Mouse (Mus musculus) midbrain, postnatal 0 days (tissue): ENCODE measurements around the gene Rap2c. TPM values are rescaled to one million over a fixed set of nuclear protein-coding genes. Genes with fewer than 3 reads are reported as not detected.

ENCODE experiments used
- ATAC-seq: fragments of 200-750 bp; cut with Nextera tagmentation; 2 replicates; pipeline ENCODE4 v1.8.0; 2017; ENCODE audit warnings: moderate number of reproducible peaks, mild to moderate bottlenecking, moderate TSS enrichment, moderate library complexity; ENCODE audit not compliant: low FRiP score
- DNase-seq: peaks from one replicate; pipeline ENCODE4 v3.0.0-alpha.2; 2015; ENCODE audit warnings: low spot score
- H3K27ac ChIP-seq: fragments of 300-500 bp; sonication (generic); 2 replicates; pipeline ENCODE4 v1.5.1; 2014; ENCODE audit warnings: low read depth, mild to moderate bottlenecking, low read length, mixed read lengths
- H3K27me3 ChIP-seq: fragments of 300-500 bp; sonication (generic); 2 replicates; pipeline ENCODE4 v1.6.1; 2014; ENCODE audit warnings: low read length, control low read depth, mixed read lengths; ENCODE audit not compliant: insufficient read depth
- H3K36me3 ChIP-seq: fragments of 300-500 bp; sonication (generic); 2 replicates; pipeline ENCODE4 v1.6.1; 2014; ENCODE audit warnings: low read length, control low read depth, mixed read lengths; ENCODE audit not compliant: insufficient read depth
- H3K4me1 ChIP-seq: fragments of 300-500 bp; sonication (generic); 2 replicates; pipeline ENCODE4 v1.6.1; 2014; ENCODE audit warnings: mild to moderate bottlenecking, control low read depth, antibody characterized with exemption, low read length, mixed read lengths; ENCODE audit not compliant: insufficient read depth
- H3K4me2 ChIP-seq: fragments of 300-500 bp; sonication (generic); 2 replicates; pipeline ENCODE4 v1.6.1; 2014; ENCODE audit warnings: low read depth, mild to moderate bottlenecking, low read length, mixed read lengths; ENCODE audit not compliant: poor library complexity, severe bottlenecking
- H3K4me3 ChIP-seq: fragments of 300-500 bp; sonication (generic); 2 replicates; pipeline ENCODE4 v1.5.1; 2014; ENCODE audit warnings: low read depth, mild to moderate bottlenecking, low read length, moderate library complexity
- H3K9ac ChIP-seq: fragments of 300-500 bp; sonication (generic); replicated peaks from 2 replicates; pipeline ENCODE4 v1.6.1; 2014; ENCODE audit warnings: mild to moderate bottlenecking, low read length, moderate library complexity, mixed read lengths; ENCODE audit not compliant: poor library complexity, severe bottlenecking
- H3K9me3 ChIP-seq: fragments of 300-500 bp; sonication (generic); 2 replicates; pipeline ENCODE4 v1.6.1; 2016; ENCODE audit warnings: low read length, control low read depth
- CTCF ChIP-seq: IDR thresholded peaks from 2 replicates; pipeline ENCODE4 v1.5.1; 2016; ENCODE audit warnings: antibody characterized with exemption, mild to moderate bottlenecking
- WGBS: fragments of 180-500 bp; shearing (Covaris S2); extraction: QIAGEN DNeasy Blood & Tissue Kit; methylation state at CpG from one replicate; pipeline ENCODE4 v1.1.7; 2014; 5-methylcytosine and 5-hydroxymethylcytosine counted together
- polyA plus RNA-seq: library from polyadenylated mRNA; unstranded; fragments of >200 nt; fragmentation: Nextera tagmentation; extraction: Ambion mirVana; gene quantifications from 2 replicates; pipeline ENCODE4 v1.2.1, GENCODE M21; 2015
- total RNA-seq: library from RNA; depleted of rRNA; stranded (reverse); fragments of >200 nt; gene quantifications from 2 replicates; pipeline ENCODE4 v1.2.3, GENCODE M21; 2014

The Rap2c gene
- total and polyA plus RNA-seq, 2 experiments from 2014 or later = 10.0 to 20.9 TPM

DNA sequence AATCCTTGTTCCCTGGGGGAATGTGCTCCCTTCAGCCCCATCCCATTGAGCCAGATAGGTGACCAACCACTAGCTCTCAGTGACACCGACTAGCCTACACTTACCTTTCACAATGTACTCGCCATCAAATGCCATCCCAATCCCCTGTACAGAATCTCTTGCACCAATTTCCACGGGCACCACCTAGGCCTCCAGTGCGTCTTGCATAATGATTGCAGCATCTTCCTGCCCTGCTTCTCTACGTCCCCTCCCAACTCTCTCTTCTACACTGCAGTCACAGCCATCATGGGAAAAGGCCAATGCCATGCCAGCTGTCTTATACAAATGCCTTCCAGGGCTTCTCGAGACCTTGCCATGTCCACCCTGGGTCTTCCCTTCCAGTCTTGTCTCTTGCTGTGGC, 27.9 kb downstream of the Rap2c start:
- Histone ChIP-seq H3K27ac (no peak overlapping the region), H3K9me3 (no peaks in the 10 kb centered on the region), H3K4me2 (no peak overlapping the region), H3K4me1 (no peaks in the 10 kb centered on the region), H3K9ac (no peak overlapping the region), H3K36me3 (no peaks in the 10 kb centered on the region), H3K27me3 (no peaks in the 10 kb centered on the region), H3K4me3 (no peak overlapping the region)
- DNase-seq = no peak
- WGBS = 84% methylated on average over 6 of the region's 6 CpGs
- no peak for TF ChIP-seq CTCF
- ATAC-seq = no peak

DNA sequence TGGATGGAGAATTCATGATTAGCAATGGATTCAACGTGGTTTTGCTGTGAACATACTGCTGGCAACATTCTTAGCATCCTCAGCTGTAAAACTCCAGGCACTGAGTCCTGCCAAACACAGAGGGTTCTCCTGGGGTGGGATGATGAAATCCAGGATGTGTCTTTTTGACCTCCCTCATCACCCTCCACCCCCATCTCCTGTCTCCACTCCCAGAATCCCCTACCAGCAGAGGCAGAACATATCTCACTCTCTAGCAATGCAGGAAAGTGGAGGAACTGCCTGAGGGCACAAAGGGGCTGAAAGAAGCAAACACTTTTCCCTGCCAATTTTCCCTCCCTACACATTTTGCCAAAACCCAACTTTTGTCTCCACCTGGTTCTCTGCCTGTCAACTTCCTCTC, 29.2 kb downstream of the Rap2c start:
- no peak overlapping the region for H3K4me2 ChIP-seq
- no peak overlapping the region for H3K4me3 ChIP-seq
- H3K9ac ChIP-seq = no peak overlapping the region
- H3K27ac ChIP-seq = no peak overlapping the region
- WGBS = 63% methylated on average over 1 of the region's 1 CpGs
- H3K27me3 ChIP-seq = no peaks in the 10 kb centered on the region
- H3K9me3 ChIP-seq = no peaks in the 10 kb centered on the region
- no peaks in the 10 kb centered on the region for H3K36me3 ChIP-seq
- ATAC-seq = no peak
- no peak for TF ChIP-seq CTCF
- no peak for DNase-seq
- H3K4me1 ChIP-seq = no peaks in the 10 kb centered on the region

DNA sequence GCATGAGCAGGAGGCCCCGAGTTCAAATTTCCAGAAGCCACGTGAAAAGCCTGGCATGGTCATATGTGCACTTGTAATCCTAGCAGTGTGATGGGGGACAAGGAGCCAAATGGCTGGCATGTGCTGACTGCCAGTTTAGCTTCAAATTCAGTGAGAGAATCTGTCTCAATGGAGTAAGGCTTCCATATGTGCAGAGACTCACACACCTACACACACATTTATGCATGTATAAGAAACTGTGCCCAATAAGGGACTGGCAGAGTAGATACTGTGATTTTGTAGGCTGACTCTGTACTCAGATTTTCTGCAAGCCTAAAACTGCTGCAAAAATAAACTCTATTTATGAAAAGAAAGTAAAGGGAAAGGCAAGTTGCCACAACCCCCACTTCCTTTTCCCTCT, 39.4 kb downstream of the Rap2c start:
- H3K4me1 ChIP-seq = no peaks in the 10 kb centered on the region
- no peak for TF ChIP-seq CTCF
- ATAC-seq (no peak), DNase-seq (no peak)
- no peaks in the 10 kb centered on the region for H3K36me3 ChIP-seq
- H3K9ac ChIP-seq = no peak overlapping the region
- WGBS = 90% methylated on average over 2 of the region's 2 CpGs
- no peak overlapping the region for H3K4me3 ChIP-seq
- H3K9me3 ChIP-seq = no peaks in the 10 kb centered on the region
- no peaks in the 10 kb centered on the region for H3K27me3 ChIP-seq
- H3K27ac ChIP-seq = no peak overlapping the region
- no peak overlapping the region for H3K4me2 ChIP-seq

DNA sequence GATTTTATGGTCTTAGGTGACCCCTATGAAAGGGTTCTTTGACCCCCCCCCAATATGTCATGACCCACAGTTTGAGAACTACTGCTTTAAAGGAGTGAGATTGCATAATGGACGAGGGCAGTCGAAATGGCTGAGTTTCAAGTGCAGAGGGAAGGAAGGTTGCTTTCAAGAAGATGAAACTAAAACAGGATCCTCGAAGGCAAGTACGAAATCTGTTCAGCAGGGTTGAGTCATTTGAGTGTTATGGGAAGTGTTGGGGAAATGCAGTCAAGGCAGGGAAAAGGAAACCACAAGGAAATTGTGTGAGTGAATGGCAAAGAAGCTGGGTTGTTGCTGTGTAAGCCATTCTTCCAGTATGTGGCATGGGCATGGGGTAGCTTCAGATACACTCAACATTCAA, 45.7 kb downstream of the Rap2c start:
- Histone ChIP-seq H3K4me2 (no peak overlapping the region), H3K27me3 (no peaks in the 10 kb centered on the region), H3K27ac (no peak overlapping the region), H3K9me3 (no peaks in the 10 kb centered on the region), H3K4me1 (no peaks in the 10 kb centered on the region), H3K4me3 (no peak overlapping the region), H3K9ac (no peak overlapping the region), H3K36me3 (no peaks in the 10 kb centered on the region)
- DNase-seq (no peak), ATAC-seq (no peak)
- WGBS = 79% methylated on average over 4 of the region's 4 CpGs
- TF ChIP-seq CTCF = no peak

DNA sequence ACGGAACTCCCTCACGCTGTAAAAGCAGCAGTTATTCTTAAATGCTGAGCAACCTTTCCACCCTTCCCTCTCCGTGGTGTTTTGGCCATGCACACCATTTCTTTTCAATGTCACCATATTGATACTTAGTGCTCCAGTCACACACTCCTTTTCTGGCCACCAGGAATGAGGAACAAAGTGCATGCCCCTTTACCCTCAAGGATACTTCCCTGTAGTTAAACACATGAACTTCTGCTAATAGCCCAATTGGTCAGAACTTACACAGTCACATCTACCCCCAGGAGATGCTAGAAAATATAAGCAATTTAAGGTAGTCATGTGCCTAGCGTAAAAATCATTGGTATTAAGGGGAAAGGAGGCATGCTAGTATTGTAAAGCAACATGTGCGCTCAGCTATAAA, 47.9 kb downstream of the Rap2c start:
- no peak overlapping the region for H3K9ac ChIP-seq
- H3K4me1 ChIP-seq = no peaks in the 10 kb centered on the region
- no peak for TF ChIP-seq CTCF
- no peak overlapping the region for H3K27ac ChIP-seq
- no peak for ATAC-seq
- no peak overlapping the region for H3K4me2 ChIP-seq
- H3K9me3 ChIP-seq = no peaks in the 10 kb centered on the region
- no peak for DNase-seq
- no peaks in the 10 kb centered on the region for H3K27me3 ChIP-seq
- WGBS = 86% methylated on average over 5 of the region's 5 CpGs
- H3K36me3 ChIP-seq = no peaks in the 10 kb centered on the region
- H3K4me3 ChIP-seq = no peak overlapping the region

DNA sequence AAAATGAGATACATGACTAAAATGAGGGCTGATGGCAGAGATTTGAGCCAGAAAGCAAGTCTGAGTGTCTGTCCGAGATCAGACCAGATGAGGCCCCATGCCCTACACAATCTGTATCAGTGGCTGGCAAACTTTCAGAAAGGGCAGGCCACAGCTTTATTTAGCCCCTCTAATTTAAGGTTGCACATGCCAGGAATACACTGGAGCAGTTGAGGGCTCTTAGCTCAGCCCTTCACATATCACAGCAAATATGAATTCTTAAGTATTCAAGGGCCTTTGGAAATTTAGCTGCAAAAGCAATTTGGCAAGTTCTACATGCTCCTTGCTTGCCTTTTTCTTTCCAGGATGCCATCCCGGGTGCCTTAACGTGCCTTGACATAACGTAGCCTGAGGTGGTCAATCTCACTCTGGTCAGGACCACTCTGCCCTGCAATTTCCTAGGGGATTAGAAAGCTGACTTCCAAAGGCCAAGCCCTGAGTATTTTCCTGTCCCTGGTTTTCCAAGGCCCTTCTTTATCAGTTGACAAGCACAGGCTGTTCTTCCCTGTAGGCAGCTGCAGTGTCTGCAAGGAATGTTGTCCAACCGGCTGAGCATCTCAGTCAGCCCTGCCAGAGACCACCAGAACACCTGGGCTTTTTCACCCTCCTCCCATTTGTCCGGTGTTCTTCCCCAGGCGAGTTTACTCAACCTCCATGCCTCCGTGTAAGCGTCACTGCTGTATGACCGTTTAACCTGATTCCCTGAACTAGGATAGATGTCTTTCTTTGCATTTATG, 49.5 kb downstream of the Rap2c start:
- no peaks in the 10 kb centered on the region for H3K27me3 ChIP-seq
- no peaks in the 10 kb centered on the region for H3K4me1 ChIP-seq
- WGBS = 69% methylated on average over 10 of the region's 10 CpGs
- no peaks in the 10 kb centered on the region for H3K9me3 ChIP-seq
- DNase-seq (no peak), ATAC-seq (no peak)
- TF ChIP-seq CTCF = no peak
- no peak overlapping the region for H3K4me3 ChIP-seq
- no peak overlapping the region for H3K4me2 ChIP-seq
- no peaks in the 10 kb centered on the region for H3K36me3 ChIP-seq
- no peak overlapping the region for H3K27ac ChIP-seq
- H3K9ac ChIP-seq = no peak overlapping the region
